Mouse (Mus musculus) stomach, postnatal 0 days (tissue): ENCODE measurements around the gene Mfn2.

Experiments used
- CTCF ChIP-seq: IDR thresholded peaks from 2 replicates; pipeline ENCODE4 v1.5.1; 2016; ENCODE audit warnings: antibody characterized with exemption, low read depth, mild to moderate bottlenecking, moderate library complexity
- EP300 ChIP-seq: optimal IDR thresholded peaks from 2 replicates; pipeline ENCODE3; 2016; ENCODE audit warnings: antibody characterized with exemption

- TF ChIP-seq CTCF, result no peak
- no peak for TF ChIP-seq EP300
Observed at GRCm38 (mm10) chr4:147890341-147890740, 14.2 kb downstream of the Mfn2 start.
